Mouse (Mus musculus) gastrocnemius, postnatal 14 days (tissue): ENCODE results near the gene Gm10488. TPM values are rescaled to one million over a fixed set of nuclear protein-coding genes. Genes with fewer than 3 reads are reported as not detected.
"Not testable (repeated sequence)": the region's sequence is repeated elsewhere in the genome, so short reads cannot be mapped to it uniquely, and the experiment has no call there.

ENCODE experiments used
- DNase-seq: peaks from one replicate; pipeline ENCODE4 v3.0.0; 2021; ENCODE audit warnings: mixed read lengths
- intact Hi-C: fragments of 180-260 bp; cut with DNase I; formaldehyde crosslinking; loops from one replicate; pipeline ENCODE4 v1.15.1; 2025; ENCODE audit warnings: low total_unique reads
- long read RNA-seq, 2 experiments: library from polyadenylated mRNA; stranded (forward); transcript quantifications; one replicate each; pipeline ENCODE4 v2.0.0; 2021
- microRNA-seq, 2 experiments: library from miRNA; unstranded; fragments of <30 nt; microRNA quantifications; one replicate each; pipeline ENCODE4 v1.2.0; 2021
- total RNA-seq, 2 experiments: library from RNA; stranded (reverse); gene quantifications; 2 replicates each; pipeline ENCODE4 v1.2.3; 2021

Gm10488 gene
- total RNA-seq, result not detected
- long read RNA-seq, experiment 1, result 0 reads
- long read RNA-seq, experiment 2, result 0 reads

DNA sequence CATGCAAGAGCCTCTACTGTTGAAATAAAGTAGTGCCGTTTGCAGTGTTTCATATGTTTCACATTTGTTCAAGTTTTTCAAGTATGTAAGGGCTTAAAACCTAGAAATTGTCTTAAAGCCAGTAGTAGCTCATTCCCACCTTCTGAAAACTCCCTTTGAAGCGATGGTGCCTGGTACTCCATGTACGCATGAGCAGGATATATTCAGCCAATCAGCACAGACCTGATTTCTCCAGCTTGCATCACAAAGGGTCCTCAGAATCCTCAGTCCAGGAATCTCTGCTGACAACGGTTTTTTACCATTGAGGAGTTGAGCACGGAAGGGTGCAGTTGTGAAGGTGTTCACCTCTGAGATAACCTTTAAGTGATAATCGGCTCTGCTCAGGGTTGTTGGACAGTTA lies at the start of gene Gm10488:
TSS of gene Gm10488 (plus strand) at position 301 of the 400 bp plus-strand sequence.
- DNase-seq, intact Hi-C loops: not testable (repeated sequence)

Small RNAs within 50 kb of the gene (microRNA-seq; reads per million reads assigned to microRNA genes)
- 0 reads per million in 2 experiments for gene Gm44298
